Mouse (Mus musculus): ENCODE data around the gene Secisbp2. TPM values are rescaled to one million over a fixed set of nuclear protein-coding genes. Genes with fewer than 3 reads are reported as not detected.
"Not testable (repeated sequence)": the region's sequence is repeated elsewhere in the genome, so short reads cannot be mapped to it uniquely, and the experiment has no call there.

Gene Secisbp2
- total RNA-seq, 2 experiments from 2014 or later: 8.7 to 11.4 TPM

GRCm38 (mm10) chr13:51643924-51644828 lies 7.3 kb upstream of the Secisbp2 start:
- no peak for DNase-seq

- peak; percentile 96 for DNase-seq
Observed at GRCm38 (mm10) chr13:51644829-51645789, 6.4 kb upstream of the Secisbp2 start, which contains the start of gene Cks2. Gene Cks2, plus strand, starts transcription at chr13:51645232.

- DNase-seq: no peak
Observed at GRCm38 (mm10) chr13:51645872-51646271, 5.6 kb upstream of the Secisbp2 start.

GRCm38 (mm10) chr13:51646362-51647027 lies 5.0 kb upstream of the Secisbp2 start:
- DNase-seq: no peak

- no peak for DNase-seq
Observed at GRCm38 (mm10) chr13:51647770-51648169, 3.7 kb upstream of the Secisbp2 start.

GRCm38 (mm10) chr13:51648237-51648636 lies 3.3 kb upstream of the Secisbp2 start:
- DNase-seq: no peak

GRCm38 (mm10) chr13:51649740-51650139 lies 1.8 kb upstream of the Secisbp2 start:
- no peak for DNase-seq

GRCm38 (mm10) chr13:51653159-51653558 lies 1.7 kb downstream of the Secisbp2 start:
- no peak for DNase-seq

GRCm38 (mm10) chr13:51653961-51654360 lies 2.5 kb downstream of the Secisbp2 start:
- no peak for DNase-seq

GRCm38 (mm10) chr13:51656516-51657235 lies 5.2 kb downstream of the Secisbp2 start:
- DNase-seq: no peak

- DNase-seq: no peak
Observed at GRCm38 (mm10) chr13:51658094-51658493, 6.6 kb downstream of the Secisbp2 start.

GRCm38 (mm10) chr13:51659573-51659972 lies 8.1 kb downstream of the Secisbp2 start:
- DNase-seq: no peak

- no peak for DNase-seq
Observed at GRCm38 (mm10) chr13:51663561-51663960, 12.1 kb downstream of the Secisbp2 start.

GRCm38 (mm10) chr13:51668195-51668594 lies 16.7 kb downstream of the Secisbp2 start:
- not testable (repeated sequence) for DNase-seq

- no peak for DNase-seq
Observed at GRCm38 (mm10) chr13:51676641-51677040, 25.1 kb downstream of the Secisbp2 start.

GRCm38 (mm10) chr13:51677041-51677440 lies 25.5 kb downstream of the Secisbp2 start:
- DNase-seq: no peak

- no peak for DNase-seq
Observed at GRCm38 (mm10) chr13:51677630-51678185, 26.2 kb downstream of the Secisbp2 start.

GRCm38 (mm10) chr13:51678687-51679086 lies 27.2 kb downstream of the Secisbp2 start:
- DNase-seq: no peak

- no peak for DNase-seq
Observed at GRCm38 (mm10) chr13:51679332-51679731, 27.8 kb downstream of the Secisbp2 start.

GRCm38 (mm10) chr13:51681076-51681475 lies 29.6 kb downstream of the Secisbp2 start:
- DNase-seq: no peak

GRCm38 (mm10) chr13:51681634-51682033 lies 30.1 kb downstream of the Secisbp2 start:
- no peak for DNase-seq

All from gastrocnemius, postnatal 25 days (tissue).